Mouse (Mus musculus) bone marrow, adult 2 months (tissue): Measurements from ENCODE around the gene Rrp12.

Experiments
- CTCF ChIP-seq: fragments of 200-500 bp; IDR thresholded peaks from 2 replicates; pipeline ENCODE4 v1.5.1; 2011; ENCODE audit warnings: low read length, control low read depth; ENCODE audit not compliant: control insufficient read depth, insufficient read depth
- POLR2A ChIP-seq: fragments of 200-500 bp; IDR thresholded peaks from 2 replicates; pipeline ENCODE4 v1.6.1; 2011; ENCODE audit warnings: low read depth, mild to moderate bottlenecking, control low read depth, low read length, borderline replicate concordance; ENCODE audit not compliant: control insufficient read depth

DNA sequence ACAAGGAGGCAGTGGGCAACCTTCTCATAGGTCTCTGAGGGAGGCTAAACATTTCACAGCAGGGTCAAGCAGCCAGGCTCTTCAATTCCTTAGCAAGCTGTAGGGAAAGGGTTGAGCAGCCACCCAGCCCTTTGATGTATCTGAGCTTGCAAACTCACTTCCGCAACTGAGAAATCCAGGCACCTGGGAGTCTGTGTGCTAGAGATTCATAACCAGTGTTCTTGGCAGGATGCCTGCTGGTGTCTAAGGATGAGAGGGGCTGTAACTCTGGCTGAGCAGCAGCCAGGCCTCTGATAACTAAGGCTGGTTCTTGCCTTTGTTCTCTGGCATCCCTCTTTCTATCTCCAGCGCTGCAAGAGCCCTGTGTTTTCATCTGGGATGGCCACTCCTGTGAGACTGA lies 5.7 kb upstream of the Rrp12 start:
- TF ChIP-seq POLR2A (no peak), CTCF (no peak)
